Mouse (Mus musculus) embryonic facial prominence, embryonic 12.5 days (tissue): ENCODE measurements around the gene Mlec. TPM values are rescaled to one million over a fixed set of nuclear protein-coding genes. Genes with fewer than 3 reads are reported as not detected.
A peak's percentile ranks its signal among the peaks of the same experiment; 100 is the strongest.
"Not testable (repeated sequence)": the region's sequence is repeated elsewhere in the genome, so short reads cannot be mapped to it uniquely, and the experiment has no call there.

Experiments used
- ATAC-seq: fragments of 200-750 bp; cut with Nextera tagmentation; 2 replicates; pipeline ENCODE4 v1.8.0; 2017; ENCODE audit not compliant: insufficient number of reproducible peaks, insufficient read depth, low FRiP score, low TSS enrichment
- H3K27ac ChIP-seq: fragments of 300-500 bp; sonication (generic); 2 replicates; pipeline ENCODE4 v1.5.1; 2016; ENCODE audit warnings: mild to moderate bottlenecking
- H3K27me3 ChIP-seq: fragments of 300-500 bp; sonication (generic); 2 replicates; pipeline ENCODE4 v1.6.1; 2016; ENCODE audit warnings: mild to moderate bottlenecking, moderate library complexity
- H3K36me3 ChIP-seq: fragments of 300-500 bp; sonication (generic); 2 replicates; pipeline ENCODE4 v1.6.1; 2016; ENCODE audit warnings: mild to moderate bottlenecking
- H3K4me1 ChIP-seq: fragments of 300-500 bp; sonication (generic); 2 replicates; pipeline ENCODE4 v1.6.1; 2016
- H3K4me2 ChIP-seq: fragments of 300-500 bp; sonication (generic); replicated peaks from 2 replicates; pipeline ENCODE4 v1.6.1; 2016; ENCODE audit warnings: mild to moderate bottlenecking, moderate library complexity
- H3K4me3 ChIP-seq: fragments of 300-500 bp; sonication (generic); 2 replicates; pipeline ENCODE4 v1.5.1; 2016; ENCODE audit warnings: mild to moderate bottlenecking
- H3K9ac ChIP-seq: fragments of 300-500 bp; sonication (generic); 2 replicates; pipeline ENCODE4 v1.6.1; 2016; ENCODE audit warnings: mild to moderate bottlenecking, moderate library complexity
- H3K9me3 ChIP-seq: fragments of 300-500 bp; sonication (generic); 2 replicates; pipeline ENCODE4 v1.6.1; 2016; ENCODE audit warnings: mild to moderate bottlenecking, moderate library complexity
- WGBS: fragments of 180-500 bp; shearing (Covaris S2); methylation state at CpG from one replicate; pipeline ENCODE4 v1.1.7; 2016; 5-methylcytosine and 5-hydroxymethylcytosine counted together
- polyA plus RNA-seq: library from polyadenylated mRNA; unstranded; fragments of >200 nt; fragmentation: Nextera tagmentation; extraction: Ambion mirVana; gene quantifications from 2 replicates; pipeline ENCODE4 v1.2.1, GENCODE M21; 2016

Mlec gene
- polyA plus RNA-seq, 1 experiment from 2014 or later = 86.6 TPM

- no peak for ATAC-seq
- H3K4me3 ChIP-seq = peak overlapping the region; percentile 96
- peak overlapping the region; percentile 80 for H3K4me2 ChIP-seq
- H3K27ac ChIP-seq = peak overlapping the region; percentile 95
- peak overlapping the region; percentile 90 for H3K9ac ChIP-seq
- H3K27me3 ChIP-seq = no peaks in the 10 kb centered on the region
- H3K36me3 ChIP-seq = no peaks in the 10 kb centered on the region
- H3K4me1 ChIP-seq = peaks cover 45% of the 10 kb centered on the region
- no peaks in the 10 kb centered on the region for H3K9me3 ChIP-seq
- 36% methylated on average over 12 of the region's 12 CpGs for WGBS
Observed at GRCm38 (mm10) chr5:115159165-115159564, 1.2 kb upstream of the Mlec start.

DNA sequence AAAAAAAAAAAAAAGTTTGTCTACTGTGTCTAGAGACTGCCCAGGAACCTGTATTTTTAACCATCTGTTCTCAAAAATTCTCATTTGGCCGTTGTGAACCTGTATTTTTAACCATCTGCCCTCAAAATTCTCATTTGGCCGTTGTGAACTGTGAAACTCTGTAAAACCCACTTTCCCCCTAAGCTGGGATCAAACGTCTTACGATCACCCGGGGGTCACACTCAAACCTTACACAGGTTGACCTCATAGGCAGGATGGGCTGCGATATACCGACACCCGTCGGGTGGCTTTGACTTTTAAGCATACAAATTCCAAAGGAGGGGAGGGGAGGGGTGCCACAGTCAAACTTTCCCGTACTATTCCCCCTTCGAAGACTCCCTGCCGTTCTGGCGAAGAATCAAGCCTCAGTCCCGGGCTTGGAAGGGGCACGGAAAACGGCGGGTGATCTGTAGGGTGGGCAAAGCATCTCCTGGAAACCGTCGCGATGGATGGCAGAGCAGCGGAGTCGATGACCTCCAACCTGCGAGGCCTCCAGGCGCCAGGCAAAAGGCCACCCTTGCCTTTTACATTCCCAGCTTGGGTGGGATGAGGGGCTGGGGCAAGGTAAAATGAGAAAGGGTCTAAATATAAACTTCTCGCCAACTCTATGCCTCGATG is 918 bp downstream of the Mlec start:
- Histone ChIP-seq H3K9ac (peak overlapping the region; percentile 90), H3K4me3 (peak overlapping the region; percentile 96), H3K9me3 (no peaks in the 10 kb centered on the region), H3K27ac (peak overlapping the region; percentile 95), H3K36me3 (no peaks in the 10 kb centered on the region), H3K4me2 (peak overlapping the region; percentile 80), H3K27me3 (no peaks in the 10 kb centered on the region), H3K4me1 (peaks cover 62% of the 10 kb centered on the region)
- no peak for ATAC-seq
- WGBS = 1% methylated on average over 26 of the region's 26 CpGs

- Histone ChIP-seq H3K27ac (no peak overlapping the region), H3K9ac (peak overlapping the region; percentile 90), H3K9me3 (no peaks in the 10 kb centered on the region), H3K27me3 (no peaks in the 10 kb centered on the region), H3K36me3 (no peaks in the 10 kb centered on the region), H3K4me3 (peak overlapping the region; percentile 96), H3K4me1 (peaks cover 62% of the 10 kb centered on the region), H3K4me2 (peak overlapping the region; percentile 80)
- 57% methylated on average over 7 of the region's 7 CpGs for WGBS
- no peak for ATAC-seq
Observed at GRCm38 (mm10) chr5:115156401-115156800, 1.6 kb downstream of the Mlec start.

DNA sequence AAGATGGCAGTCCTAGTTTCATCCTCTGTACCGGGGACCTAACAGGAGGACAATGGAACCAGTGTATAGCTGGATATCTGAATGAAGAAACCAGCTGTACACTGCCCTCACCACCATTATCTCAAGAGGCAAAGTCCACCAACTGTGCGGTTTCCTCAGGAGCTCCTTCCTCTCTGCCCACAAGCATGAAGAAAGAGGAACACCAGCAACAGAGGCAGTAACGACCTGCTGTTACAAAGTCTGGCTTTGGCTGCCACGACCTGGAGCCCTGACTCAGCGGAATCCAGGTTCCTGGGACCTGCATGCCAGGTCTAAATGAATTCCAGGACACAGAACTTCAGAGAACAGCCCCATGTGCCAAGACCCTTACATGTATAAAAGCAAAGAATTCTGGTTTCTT is 2.1 kb downstream of the Mlec start:
- WGBS = 22% methylated on average over 5 of the region's 5 CpGs

GRCm38 (mm10) chr5:115155156-115155631 is 2.8 kb downstream of the Mlec start:
- H3K9ac ChIP-seq = peak overlapping the region; percentile 43
- WGBS = 68% methylated on average over 13 of the region's 13 CpGs
- ATAC-seq = no peak
- peak overlapping the region; percentile 59; the same call in 1 of the 2 replicates for H3K27ac ChIP-seq
- peak overlapping the region; percentile 80 for H3K4me2 ChIP-seq
- peaks cover 52% of the 10 kb centered on the region for H3K4me1 ChIP-seq
- peak overlapping the region; percentile 96 for H3K4me3 ChIP-seq
- H3K36me3 ChIP-seq = peaks cover 9% of the 10 kb centered on the region
- H3K27me3 ChIP-seq = no peaks in the 10 kb centered on the region
- no peaks in the 10 kb centered on the region for H3K9me3 ChIP-seq

More for the DNA sequence above, 2.1 kb downstream of the Mlec start:
- Histone ChIP-seq H3K4me2 (peak overlapping the region; percentile 80), H3K9ac (peak overlapping the region; percentile 43; the same call in 1 of the 2 replicates), H3K27me3 (no peaks in the 10 kb centered on the region), H3K4me1 (peaks cover 56% of the 10 kb centered on the region), H3K27ac (0 out of 2 replicates have a peak overlapping the region, but pooled peaks have one; percentile 59), H3K36me3 (peaks cover 3% of the 10 kb centered on the region), H3K4me3 (peak overlapping the region; percentile 96), H3K9me3 (no peaks in the 10 kb centered on the region)
- no peak for ATAC-seq

DNA sequence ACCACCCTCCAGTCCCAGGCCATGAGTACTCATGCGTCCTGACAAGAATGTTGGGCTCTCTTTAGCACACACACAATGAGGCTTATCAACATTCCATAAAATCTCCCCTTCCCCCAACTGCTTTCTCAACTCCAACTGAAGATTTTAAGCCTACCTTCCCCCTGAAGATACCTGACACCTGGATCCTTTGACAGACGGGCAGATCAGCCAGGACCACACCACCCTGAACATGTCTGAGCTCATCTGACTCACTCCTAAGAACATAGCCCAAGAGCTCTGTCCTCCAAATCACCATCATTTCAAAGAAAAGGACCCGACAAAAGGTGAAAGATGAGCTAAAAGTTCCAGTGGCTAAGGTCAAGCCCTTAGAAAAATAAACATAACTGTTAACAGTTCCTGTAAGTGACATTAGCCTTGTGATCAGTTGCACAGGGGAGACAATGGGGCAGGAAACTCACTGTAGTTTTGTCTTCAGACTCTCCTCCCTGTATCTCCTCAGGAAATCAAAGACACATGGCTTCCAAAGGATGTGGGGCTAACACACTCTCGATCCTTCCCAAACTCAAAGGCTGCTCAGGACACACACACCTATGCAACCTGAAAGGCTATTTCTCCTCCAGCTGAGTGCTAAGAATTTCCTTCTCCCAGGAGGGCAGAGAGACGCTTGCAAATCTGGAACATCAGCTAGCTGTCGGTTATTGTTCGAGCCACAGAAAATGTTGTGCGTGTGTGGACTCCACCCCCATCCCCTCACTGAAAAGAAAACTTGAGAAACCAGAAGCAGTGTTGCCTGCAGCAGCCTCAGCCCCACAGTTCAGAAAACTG is 5.6 kb downstream of the Mlec start:
- WGBS = 25% methylated on average over 8 of the region's 8 CpGs
- Histone ChIP-seq H3K4me1 (peaks cover 49% of the 10 kb centered on the region), H3K4me2 (peak overlapping the region; percentile 11), H3K27me3 (no peaks in the 10 kb centered on the region), H3K9ac (peak overlapping the region; percentile 20; the same call in 1 of the 2 replicates), H3K27ac (peak overlapping the region; percentile 65), H3K9me3 (no peaks in the 10 kb centered on the region), H3K36me3 (peaks cover 36% of the 10 kb centered on the region), H3K4me3 (no peak overlapping the region)
- ATAC-seq = no peak

- no peak for ATAC-seq
- no peak overlapping the region for H3K27ac ChIP-seq
- H3K27me3 ChIP-seq = no peaks in the 10 kb centered on the region
- peaks cover 45% of the 10 kb centered on the region for H3K36me3 ChIP-seq
- no peaks in the 10 kb centered on the region for H3K9me3 ChIP-seq
- H3K4me2 ChIP-seq = no peak overlapping the region
- peaks cover 45% of the 10 kb centered on the region for H3K4me1 ChIP-seq
- no peak overlapping the region for H3K4me3 ChIP-seq
- 86% methylated on average over 13 of the region's 13 CpGs for WGBS
- H3K9ac ChIP-seq = no peak overlapping the region
Observed at GRCm38 (mm10) chr5:115151457-115151856, 6.5 kb downstream of the Mlec start.

DNA sequence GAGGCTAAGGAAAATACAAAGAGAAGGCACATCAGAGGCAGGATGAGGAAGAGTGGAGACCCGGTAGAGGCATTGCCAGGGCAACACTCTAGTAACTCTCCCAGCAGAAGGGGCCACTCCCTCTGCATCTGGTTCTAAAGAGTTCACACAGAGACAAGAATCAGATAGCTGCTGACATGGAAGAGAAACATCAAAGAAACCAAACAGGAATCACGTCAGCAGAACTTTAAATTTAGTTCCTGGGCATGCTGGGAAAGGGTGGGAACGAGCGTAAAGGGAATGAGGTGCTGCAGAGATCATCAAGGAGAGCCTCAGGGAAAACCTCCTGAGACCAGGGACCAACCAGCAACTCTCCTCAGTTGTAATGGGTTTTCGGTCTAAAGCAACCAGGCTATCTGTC is 7.0 kb downstream of the Mlec start:
- 81% methylated on average over 5 of the region's 5 CpGs for WGBS
- Histone ChIP-seq H3K9ac (no peak overlapping the region), H3K4me1 (peaks cover 40% of the 10 kb centered on the region), H3K36me3 (peaks cover 49% of the 10 kb centered on the region), H3K27ac (no peak overlapping the region), H3K27me3 (no peaks in the 10 kb centered on the region), H3K4me2 (no peak overlapping the region), H3K9me3 (no peaks in the 10 kb centered on the region), H3K4me3 (no peak overlapping the region)
- ATAC-seq = no peak

DNA sequence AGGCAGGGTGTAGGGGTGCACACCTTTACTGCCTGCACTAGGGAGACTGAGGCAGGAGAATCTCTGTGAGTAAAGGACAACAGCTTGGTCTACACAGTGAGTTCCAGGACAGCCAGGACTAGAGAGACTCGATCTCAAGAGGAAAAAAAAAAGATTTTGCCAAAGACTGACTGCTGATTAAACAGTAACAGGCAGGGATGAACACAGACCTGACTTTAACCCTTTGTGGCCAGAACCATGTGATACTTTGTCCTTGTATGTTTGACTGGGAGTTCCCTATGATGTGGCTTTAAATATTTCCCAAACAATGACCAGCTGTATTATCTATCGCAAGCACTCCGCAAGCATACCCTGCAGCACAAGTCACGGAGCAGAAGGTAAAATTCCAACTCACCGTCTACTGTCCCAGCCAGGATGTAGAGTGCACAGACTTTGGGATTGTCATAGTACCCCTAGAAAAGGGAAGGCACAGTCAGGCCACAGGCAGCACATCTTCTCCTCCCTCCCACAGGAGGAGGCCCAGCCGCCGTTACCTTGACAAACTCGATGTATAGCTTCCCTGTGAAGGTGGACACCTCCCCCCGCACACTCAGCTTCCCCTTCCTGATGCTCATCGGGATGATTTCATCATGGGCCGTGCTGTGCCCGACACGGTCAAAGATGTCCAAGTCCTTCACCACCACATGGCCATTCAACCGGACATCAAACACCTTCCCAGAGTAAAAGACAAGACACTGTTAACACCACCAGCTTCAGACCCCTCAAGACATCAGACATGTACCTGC is 8.1 kb downstream of the Mlec start:
- Histone ChIP-seq H3K4me2 (no peak overlapping the region), H3K4me1 (peaks cover 29% of the 10 kb centered on the region), H3K9me3 (no peaks in the 10 kb centered on the region), H3K36me3 (peaks cover 59% of the 10 kb centered on the region), H3K4me3 (no peak overlapping the region), H3K9ac (no peak overlapping the region), H3K27ac (no peak overlapping the region), H3K27me3 (no peaks in the 10 kb centered on the region)
- ATAC-seq = no peak
- WGBS = 95% methylated on average over 14 of the region's 14 CpGs

DNA sequence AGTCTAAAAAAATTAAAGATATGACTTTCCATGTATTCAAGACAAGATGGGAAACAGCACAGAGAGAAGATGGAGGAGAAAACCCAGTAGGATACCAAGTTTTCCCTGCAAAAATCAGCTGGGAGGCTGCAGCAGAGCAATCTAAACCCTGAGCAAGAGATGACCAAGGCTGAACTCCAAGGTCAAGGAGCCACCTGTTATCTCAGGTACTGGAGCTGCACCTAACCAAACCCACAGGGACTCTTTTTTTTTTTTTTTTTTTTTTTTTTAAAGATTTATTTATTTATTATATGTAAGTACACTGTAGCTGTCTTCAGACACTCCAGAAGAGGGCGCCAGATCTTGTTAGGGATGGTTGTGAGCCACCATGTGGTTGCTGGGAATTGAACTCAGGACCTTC is 9.1 kb downstream of the Mlec start:
- peaks cover 69% of the 10 kb centered on the region for H3K36me3 ChIP-seq
- not testable (repeated sequence) for H3K9me3 ChIP-seq
- WGBS = no CpG with 5 or more reads among the region's 1 CpGs

GRCm38 (mm10) chr5:115148378-115148777 is 9.6 kb downstream of the Mlec start:
- ATAC-seq = no peak
- no peak overlapping the region for H3K4me2 ChIP-seq
- WGBS = 96% methylated on average over 8 of the region's 8 CpGs

More for the DNA sequence above, 9.1 kb downstream of the Mlec start:
- ATAC-seq, H3K4me2 ChIP-seq, H3K27ac ChIP-seq, H3K9ac ChIP-seq, H3K27me3 ChIP-seq, H3K4me3 ChIP-seq: not testable (repeated sequence)
- H3K4me1 ChIP-seq = peaks cover 19% of the 10 kb centered on the region

More at GRCm38 (mm10) chr5:115148378-115148777, 9.6 kb downstream of the Mlec start:
- no peak overlapping the region for H3K4me3 ChIP-seq
- no peaks in the 10 kb centered on the region for H3K27me3 ChIP-seq
- no peak overlapping the region for H3K27ac ChIP-seq
- H3K4me1 ChIP-seq = peaks cover 14% of the 10 kb centered on the region
- no peak overlapping the region for H3K9ac ChIP-seq
- H3K36me3 ChIP-seq = peaks cover 71% of the 10 kb centered on the region
- H3K9me3 ChIP-seq = no peaks in the 10 kb centered on the region
